Mouse (Mus musculus) lung, postnatal 14 days (tissue): ENCODE data around the gene Sirt1.
"Not testable (repeated sequence)": the region's sequence is repeated elsewhere in the genome, so short reads cannot be mapped to it uniquely, and the experiment has no call there.

Source experiments
- DNase-seq: peaks from one replicate; pipeline ENCODE4 v3.0.0; 2021

Gene Sirt1

DNA sequence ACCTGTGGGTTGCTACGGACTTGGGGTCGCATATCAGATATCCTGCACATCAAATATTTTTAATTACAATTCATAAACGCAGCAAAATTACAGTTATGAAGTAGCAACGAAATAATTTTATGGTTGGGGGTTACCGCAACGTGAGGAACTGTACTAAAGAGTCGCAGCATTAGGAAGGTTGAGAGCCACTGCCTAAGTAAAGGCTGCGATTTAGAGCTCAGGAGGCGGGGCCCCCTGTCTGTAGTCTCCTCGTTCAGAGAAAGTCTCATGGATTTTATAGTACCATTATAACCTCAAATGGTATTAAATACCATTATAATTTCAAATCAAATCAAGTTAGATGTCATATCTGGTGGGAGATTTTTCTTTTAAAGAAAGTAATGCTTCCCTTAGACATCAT is 5.5 kb upstream of the Sirt1 start:
- no peak for DNase-seq

DNA sequence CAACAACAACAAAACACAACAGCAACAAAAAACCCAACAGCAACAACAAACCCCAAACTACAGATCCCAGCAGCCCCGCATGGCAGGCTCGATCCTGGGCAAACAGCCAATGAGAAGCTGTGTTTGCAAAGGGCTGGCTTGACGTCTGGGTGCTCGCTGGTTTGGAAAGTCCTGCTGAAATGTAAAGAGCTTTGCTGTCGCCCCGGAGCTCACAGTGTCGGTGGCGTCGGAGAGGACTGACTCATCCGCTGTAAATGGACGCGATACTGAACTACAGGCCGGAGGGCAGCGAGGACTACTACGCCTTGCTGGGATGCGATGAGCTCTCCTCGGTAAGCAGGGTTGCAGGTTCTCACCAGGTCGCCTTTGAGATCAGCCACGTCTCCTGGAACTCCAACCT is 4.9 kb upstream of the Sirt1 start:
- DNase-seq = peak; percentile 84

DNA sequence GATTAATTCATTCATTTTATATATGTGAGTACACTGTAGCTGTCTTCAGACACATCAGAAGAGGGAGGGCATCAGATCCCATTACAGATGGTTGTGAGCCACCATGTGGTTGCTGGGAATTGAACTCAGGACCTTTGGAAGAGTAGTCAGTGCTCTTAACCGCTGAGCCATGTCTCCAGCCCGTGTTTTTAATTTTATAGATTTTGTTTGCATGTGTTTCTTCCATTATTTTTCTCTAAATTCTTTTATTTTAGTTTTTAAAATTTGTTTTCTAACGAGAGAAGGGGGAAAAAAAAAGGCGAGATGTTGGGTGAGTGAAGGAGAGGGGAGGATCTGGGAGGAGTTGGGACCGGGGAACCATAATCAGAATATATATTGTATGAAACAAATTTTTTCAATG is 4.4 kb upstream of the Sirt1 start:
- DNase-seq = not testable (repeated sequence)

DNA sequence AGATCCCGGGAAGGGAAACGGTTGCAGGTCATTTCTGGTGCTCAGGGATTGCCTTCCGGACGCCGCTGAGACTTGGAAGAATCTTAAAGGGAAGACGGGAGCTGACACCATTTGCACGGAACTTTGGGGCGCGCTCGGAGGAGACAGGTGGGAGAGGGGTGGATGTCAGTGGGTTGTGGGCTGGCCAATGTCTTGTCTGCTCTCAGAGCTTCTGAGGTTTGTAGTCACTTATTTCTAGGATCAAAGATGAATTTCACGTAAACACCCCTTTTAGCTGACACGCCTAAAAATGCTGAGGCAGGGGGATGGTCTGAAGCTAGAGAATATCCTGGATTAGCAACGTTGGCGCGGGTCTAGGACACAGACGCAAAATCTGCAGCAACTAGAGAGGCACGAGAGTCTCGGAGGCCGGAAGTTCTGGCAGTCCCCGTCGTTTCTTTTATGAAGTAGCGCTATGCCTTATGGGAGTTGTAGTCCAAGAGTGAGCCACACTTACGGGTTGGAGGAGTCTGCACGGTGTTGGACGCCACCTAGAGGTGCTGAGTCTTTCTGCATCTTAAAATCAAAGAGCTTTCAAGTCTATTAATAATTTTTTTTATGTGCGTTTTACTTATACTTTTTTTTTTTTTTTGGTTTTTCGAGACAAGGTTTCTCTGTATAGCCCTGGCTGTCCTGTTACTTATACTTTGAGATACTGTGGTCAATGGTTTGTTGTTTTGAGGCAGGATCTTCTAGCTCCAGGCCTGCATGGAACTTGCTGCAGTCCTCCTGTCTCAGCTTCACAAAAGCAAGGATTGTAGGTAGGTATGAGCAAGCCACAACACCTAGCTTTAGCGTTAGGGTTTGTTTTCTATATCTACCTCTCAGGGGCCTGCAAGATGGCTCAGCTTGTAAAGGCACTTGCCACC is 1.1 kb upstream of the Sirt1 start, which contains the start of gene Dnajc12:
Gene Dnajc12 (plus strand): TSS at position 72 of the 908 bp plus-strand sequence.
- DNase-seq = peak; percentile 85

DNA sequence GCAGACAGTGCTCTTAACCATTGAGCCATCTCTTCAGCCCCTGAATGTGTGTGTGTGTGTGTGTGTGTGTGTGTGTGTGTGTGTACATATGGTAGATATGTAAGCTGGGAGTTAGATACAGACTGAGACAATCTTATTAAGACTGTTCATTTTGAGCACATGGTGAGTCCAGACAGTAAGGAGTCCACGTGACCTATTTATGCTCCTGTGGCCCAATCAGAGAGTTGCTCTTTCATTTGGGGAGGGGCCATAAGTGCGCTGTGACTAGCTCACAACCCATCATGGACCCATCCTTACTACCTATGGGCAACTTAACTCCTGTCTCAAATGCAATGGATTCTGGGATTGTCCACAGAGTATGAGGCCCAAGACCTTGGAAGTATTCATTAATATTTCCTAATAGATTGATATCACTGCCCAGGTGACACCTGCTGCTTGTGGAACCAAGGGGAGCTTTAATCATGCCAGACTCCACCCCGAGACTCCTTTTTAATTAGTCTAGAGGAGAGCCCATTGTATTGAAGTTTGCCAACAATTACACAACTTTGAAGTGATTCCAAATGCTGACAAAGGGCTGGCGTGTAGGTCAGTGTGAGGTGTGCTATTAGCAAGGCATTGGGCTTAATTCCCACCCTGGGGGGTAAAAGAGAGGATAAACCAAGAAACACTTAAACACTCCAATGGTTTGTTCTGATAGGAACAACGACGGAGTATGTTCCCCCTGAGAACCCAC is 2.4 kb downstream of the Sirt1 start:
- no peak for DNase-seq

DNA sequence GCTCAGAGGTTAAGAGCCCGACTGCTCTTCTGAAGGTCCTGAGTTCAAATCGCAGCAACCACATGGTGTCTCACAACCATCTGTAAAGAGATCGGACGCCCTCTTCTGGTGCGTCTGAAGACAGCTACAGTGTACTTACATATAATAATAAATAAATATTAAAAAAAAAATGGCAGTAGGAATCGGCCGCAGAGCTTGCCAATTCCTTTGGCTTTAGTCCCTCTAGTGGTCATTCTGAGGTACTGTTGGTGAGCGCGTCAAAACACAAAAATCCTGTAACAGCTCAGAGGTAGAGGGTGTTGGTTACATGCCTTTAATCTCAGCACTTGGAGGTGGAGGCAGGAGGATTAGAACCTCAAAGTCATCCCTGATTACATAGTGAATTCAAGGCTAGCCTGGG is 4.0 kb downstream of the Sirt1 start:
- peak; percentile 71 for DNase-seq

DNA sequence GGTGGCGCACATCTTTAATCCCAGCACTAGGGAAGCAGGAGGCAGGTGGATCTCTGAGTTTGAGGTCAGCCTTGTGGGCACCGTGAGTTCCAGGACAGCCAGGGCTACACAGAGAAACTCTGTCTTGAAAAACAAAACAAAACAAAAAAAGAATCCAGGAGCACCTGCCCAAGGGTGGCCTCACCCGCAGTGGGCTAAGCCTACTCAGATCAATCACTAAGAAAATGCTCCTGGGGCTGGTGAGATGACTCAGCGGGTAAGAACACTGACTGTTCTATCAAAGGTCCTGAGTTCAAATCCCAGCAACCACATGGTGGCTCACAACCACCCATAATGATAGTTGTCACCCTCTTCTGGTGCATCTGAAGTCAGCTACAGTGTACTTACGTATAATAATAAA is 5.2 kb downstream of the Sirt1 start:
- no peak for DNase-seq

DNA sequence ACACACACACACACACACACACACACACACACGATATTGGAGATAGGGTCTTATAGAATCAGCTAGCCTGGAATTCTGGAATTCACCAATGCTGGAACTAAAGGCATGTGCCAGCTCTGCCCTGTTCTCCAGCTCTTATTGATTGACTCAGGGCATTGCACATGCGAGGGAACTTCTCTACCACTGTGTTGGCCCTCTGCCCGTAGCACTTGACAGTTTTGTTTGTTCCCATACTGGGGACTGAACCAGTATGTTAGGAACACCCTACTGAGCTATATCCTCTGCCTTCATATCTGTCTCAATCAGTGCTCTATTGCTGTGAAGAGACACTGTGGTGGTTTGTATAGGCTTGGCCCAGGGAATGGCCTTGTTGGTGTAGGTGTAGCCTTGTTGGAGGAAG is 13.5 kb downstream of the Sirt1 start:
- peak; percentile 28 for DNase-seq

DNA sequence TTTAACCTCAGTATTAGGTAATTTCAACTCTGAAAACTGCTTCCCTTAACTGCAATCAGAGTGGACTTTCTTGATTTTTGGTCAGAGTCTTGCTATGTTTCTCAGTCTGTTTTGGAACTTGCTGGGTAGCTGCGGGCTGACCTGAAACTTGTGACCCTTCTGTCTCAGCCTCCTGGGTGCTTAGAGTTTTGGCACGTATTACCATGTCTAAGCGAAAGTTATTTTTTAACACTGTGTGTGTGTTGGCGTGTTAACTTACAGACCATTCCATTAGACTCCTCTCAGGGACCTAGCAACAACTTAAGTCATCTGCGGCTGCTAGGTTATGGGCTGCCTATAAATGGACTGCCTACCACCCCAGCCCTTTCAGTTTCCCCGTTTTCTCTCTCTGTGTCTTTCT is 14.1 kb downstream of the Sirt1 start:
- no peak for DNase-seq

DNA sequence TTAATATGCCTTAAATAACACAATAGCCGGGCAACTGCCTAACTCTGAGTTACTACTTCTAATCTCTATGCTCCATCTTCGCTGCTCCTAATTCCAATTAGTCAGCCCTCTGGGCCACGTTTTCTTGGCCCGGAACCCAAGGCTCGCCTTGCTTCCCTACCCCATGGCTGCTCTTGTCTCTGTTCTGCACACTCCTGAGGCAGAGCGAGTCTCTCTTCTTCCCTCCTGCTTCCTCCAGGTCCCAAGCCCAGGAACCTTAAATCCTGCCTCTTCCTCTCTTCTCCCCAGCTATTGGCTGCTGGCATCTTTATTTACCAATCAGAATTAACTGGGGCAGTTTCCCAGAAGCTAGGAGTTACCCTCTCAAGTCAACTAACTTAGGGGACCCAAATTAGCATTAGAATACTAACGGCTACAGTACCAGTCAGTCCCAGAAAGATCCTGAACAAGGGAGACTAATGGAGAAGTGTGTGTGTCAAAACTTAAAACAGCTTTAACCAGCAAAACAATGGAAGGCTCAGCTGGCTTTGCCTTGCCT is 15.5 kb downstream of the Sirt1 start:
- DNase-seq = no peak

DNA sequence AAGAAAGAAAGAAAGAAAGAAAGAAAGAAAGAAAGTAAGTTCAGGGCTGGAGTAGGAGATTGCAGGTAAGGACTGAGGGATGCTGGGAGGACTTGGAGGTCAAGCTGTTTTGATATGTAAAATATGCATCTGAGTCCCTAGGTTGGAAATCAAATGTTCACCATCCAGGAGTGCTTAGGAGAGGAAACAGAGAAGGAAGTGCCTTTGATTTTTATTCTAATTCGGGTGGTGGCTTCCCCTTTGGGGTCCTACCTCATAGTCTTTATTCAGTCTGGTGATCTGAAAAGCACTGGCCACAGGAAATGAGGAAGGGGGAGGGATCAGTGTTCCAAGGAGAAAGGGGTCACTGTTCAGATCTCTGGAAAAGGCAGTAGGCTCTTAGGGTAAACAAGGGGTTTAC is 21.0 kb downstream of the Sirt1 start:
- DNase-seq = no peak

DNA sequence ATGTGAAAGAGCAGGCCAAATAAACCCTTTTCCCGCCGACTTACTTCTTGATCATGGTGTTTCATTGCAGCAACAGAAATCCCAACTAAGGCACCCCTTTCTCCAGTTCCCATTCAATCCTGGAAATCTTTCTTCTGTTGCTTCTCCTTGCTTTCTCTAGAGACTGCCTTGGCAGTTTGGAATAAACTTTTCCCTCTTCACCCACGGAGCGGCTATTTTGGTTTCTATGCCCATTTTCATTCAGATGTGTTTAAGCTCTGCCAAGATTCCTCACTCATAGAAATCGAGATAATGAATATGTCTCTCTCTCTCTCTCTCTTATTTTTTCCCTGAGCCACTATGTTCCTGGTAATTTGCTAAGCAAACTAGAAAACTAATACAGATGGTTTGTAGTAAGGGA is 29.4 kb downstream of the Sirt1 start:
- DNase-seq = no peak

DNA sequence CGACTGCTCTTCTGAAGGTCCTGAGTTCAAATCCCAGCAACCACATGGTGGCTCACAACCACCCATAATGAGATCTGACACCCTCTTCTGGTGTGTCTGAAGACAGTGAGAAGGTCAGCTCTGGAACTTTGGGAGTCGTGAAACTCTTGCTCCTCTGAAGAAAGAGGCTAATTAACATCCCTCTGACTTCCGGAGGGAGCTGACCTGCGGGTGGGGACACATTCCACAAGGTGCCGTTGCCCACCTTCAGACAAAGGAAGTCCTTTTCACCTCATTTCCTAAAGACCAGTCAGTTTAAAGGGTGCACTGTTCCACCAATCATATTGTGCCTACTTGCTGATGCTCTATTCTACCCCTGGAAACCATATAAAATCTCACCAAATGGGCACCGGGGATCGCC is 30.4 kb downstream of the Sirt1 start:
- DNase-seq = not testable (repeated sequence)

DNA sequence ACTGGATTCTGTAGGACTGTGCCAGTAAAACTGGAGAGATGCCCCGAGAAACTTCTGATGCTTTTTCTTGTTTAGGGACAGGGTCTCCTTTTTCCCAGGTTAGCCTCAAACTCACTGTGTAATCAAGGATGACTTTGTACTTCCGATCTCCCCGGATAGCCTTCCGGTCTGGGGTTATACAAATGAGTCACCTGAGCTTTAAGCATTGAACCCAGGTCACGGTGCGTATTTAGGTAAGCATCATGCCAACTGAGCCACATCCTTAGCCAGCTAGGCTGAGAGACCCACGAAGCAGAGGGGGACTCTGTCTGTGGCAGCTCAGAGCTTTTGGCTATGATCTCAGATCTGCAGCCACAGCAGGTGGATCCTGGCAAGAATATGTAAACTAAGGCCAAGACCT is 30.8 kb downstream of the Sirt1 start:
- no peak for DNase-seq

DNA sequence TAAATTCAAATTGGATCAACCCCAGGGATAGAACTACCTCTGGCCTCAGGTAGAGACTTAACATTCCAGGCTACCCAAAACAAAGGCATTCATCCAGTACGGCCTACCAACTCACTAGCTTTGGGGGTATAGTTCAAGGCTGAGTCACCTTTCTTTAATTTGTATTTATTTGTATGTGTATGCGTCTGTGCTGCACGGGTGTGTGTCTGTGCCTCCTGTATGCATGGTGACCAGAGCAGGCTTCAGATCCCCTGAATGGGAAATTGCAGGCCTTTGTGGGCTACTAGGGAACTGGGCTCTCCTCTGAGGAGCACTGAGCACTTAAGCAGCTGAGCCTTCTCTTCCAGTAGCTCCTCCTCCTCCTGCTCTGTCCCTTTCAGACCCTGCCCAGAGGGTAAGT is 33.2 kb downstream of the Sirt1 start:
- no peak for DNase-seq

DNA sequence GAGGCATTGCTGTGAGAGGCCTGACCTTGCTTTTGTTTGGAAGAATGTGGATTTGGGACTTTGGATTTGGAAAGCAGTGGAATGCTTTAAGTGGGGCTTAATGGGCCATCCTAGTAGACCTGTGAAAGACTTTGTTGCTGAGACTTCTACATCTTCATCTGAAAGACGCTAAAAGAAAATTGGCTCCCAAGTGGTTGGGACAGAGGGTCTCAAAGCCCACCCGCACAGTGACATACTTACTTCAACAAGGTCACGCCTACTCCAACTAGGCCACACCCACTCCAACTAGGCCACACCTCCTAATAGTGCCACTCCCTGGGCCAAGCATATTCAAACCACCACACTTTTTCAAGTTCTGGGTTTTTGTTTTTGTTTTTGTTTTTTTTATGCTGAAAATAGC is 36.8 kb downstream of the Sirt1 start:
- no peak for DNase-seq

DNA sequence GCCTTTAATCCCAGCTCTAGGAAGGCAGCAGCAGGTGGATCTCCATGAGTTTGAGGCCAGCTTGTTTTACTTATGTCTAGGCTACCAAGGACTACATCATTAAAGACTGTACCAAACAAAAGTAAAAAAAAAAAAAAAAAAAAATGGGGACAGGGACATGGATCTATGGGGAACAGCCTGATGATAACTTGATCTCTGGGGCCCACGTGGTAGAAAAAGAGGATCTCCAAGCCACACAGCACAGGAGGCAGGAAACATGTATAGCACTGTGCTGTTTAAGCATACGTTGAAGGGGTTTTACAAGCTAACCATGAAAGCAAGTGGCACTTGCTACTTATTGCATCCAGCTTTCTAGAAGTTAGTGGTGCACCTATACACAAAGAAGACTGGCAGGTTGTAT is 40.2 kb downstream of the Sirt1 start:
- DNase-seq = no peak

DNA sequence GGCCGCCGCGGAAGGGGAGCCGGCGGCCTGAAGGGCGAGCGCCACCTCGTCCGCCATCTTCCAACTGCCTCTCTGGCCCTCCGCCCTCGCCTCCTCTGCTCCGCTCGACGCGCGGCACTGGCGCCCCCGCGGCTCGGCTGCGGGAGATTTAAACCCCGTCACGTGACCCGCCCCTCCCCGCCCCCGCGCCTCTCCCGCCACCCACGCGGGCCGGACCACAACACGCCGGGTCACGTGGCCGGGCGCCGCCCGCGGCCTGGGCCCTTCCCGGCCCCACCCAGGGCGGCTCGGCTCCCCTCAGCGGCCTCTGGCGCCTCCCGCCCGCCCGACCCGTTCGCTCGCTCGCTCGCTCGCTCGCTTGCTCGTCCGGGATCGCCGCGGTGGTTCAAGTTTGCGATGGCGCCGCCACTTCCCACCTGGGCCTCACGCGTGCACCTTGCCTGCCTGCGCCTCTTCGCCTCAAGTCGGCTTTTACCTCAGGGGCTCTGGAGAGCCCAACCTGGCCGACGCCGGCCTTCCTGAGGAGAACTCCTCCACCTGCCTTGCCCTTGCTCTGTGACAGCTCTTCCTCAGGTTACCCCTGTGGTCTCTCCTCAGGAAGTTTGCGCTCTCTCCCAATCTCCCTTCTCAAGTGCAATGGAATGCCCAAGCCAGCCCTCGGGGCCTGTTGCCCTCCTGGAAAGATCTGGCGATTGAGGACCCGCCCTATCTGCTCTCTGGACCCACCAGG is 42.4 kb downstream of the Sirt1 start:
- DNase-seq = peak; percentile 93

DNA sequence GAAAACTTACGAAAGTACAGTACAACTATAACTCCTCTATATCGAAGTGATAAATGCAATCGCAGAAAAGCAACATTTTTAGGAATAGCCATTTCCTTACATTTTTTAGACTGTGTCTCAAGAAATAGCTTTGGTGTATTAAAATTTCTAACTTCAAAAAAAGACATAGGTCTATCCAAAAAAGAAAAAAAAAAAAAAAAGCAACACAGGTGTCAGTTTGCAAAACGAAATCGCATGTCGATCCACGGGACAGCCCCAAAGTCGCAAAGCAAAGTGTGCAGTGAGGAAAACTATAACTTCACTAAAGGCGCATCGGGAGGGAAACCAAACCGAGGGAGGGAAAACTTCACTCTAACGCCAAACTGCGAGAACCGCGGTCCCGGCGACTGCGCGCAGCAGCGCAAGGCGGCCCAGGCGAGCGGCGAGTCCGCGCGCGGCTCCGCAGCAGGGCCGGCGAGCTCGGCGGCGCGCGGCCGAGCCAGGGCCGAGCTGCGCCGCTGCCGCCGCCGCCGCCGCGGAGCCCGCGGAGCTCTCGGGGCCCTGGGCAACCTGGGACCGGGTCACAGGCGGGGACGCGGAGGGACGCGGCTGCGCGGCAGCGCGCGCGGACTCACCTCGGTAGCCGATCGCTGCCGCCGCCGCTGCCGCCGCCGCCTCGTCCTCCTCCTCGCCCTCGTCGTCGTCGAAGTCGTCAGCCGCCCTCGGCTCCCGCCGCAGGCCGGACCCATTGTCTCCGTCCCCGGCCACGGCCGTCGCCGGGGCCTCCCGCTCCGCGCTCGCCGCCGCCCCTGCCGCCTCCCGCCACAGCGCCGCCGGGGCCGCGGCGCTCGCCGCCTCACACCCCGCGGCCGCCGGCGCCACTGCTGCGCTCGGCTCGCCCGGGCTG is 43.3 kb downstream of the Sirt1 start:
- peak; percentile 64 for DNase-seq

DNA sequence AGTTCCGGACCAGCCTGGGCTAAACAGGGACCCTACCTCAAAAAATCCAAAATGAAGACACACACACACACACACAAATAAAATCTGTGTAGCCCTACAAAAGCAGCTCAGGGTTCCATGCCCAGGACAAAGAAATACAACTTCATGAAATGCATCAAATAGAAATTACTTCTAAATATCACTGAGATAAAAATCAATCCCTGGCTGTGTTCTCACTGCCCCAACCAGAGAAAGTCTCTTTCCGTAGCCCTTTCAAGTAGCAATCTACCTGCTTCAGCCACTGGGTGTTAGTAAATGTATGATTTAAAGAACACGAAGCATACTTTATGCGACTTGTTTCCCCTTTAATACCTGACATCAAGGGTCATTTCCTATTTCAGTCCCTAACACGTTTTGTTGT is 44.2 kb downstream of the Sirt1 start:
- no peak for DNase-seq

DNA sequence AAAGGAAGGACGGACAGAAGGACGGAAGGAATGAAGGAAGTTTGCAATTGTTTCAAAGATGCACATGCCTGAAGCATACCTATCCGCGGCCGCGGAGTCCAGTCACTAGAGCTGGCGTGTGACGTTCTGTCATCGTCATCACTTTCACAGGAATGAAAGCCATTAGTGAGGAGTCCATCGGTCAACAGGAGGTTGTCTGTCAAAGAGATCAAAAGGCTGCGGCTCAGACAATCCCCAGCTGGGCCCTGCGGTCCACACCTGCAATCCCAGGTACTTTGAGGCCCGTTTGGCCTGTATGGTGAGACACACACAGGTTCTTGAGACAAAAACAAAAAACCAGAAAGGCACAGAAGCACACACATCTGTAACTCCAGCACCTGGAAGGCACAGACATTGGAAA is 44.6 kb downstream of the Sirt1 start:
- peak; percentile 3 for DNase-seq

DNA sequence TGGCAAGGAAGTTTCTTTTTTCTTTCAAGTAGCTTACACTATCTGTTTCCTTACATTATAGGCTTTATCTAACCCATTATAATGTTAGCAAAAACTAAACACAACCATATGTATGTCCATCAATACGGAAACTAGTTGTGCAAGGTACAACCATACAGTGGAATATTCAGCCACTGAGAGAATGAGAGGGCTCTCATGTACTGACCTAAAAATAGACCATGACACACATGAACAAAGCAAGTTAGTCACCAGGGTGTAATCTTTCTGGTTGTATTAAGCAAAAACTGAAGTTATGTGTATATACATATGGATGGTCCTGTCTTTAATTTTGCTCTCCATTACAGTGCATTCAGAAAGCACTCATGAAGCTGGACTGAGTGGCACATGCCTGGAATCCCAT is 54.4 kb downstream of the Sirt1 start:
- DNase-seq = no peak
